Mouse (Mus musculus) natural killer cell, adult 2 months (primary cell): Measurements from ENCODE around the gene Xylt2.
A peak's percentile ranks its signal among the peaks of the same experiment; 100 is the strongest.
"Not testable (repeated sequence)": the region's sequence is repeated elsewhere in the genome, so short reads cannot be mapped to it uniquely, and the experiment has no call there.

ENCODE experiments used
- DNase-seq, 2 experiments: peaks; one replicate each; pipeline ENCODE4 v3.0.0; 2022; ENCODE audit warnings: low spot score in 2 of 2

The Xylt2 gene

GRCm38 (mm10) chr11:94676754-94677606 lies at the start of gene Xylt2:
Gene Xylt2 (minus strand): TSS chr11:94677515.
- DNase-seq: peak; percentile 86 to 90

GRCm38 (mm10) chr11:94719216-94719615 lies 41.9 kb upstream of the Xylt2 start:
- peak; percentile 22 to 50 for DNase-seq

GRCm38 (mm10) chr11:94718113-94718909 lies 41.0 kb upstream of the Xylt2 start:
- DNase-seq: no peak

GRCm38 (mm10) chr11:94717239-94717638 lies 39.9 kb upstream of the Xylt2 start:
- no peak for DNase-seq

GRCm38 (mm10) chr11:94716754-94717153 lies 39.4 kb upstream of the Xylt2 start:
- peak; percentile 12 to 20 for DNase-seq

GRCm38 (mm10) chr11:94715622-94716021 lies 38.3 kb upstream of the Xylt2 start:
- DNase-seq: no peak

- DNase-seq: no peak
Measured at GRCm38 (mm10) chr11:94713246-94713860, 36.0 kb upstream of the Xylt2 start.

- no peak for DNase-seq
Measured at GRCm38 (mm10) chr11:94704472-94704871, 27.2 kb upstream of the Xylt2 start, which contains the start of gene Gm11541. Gene Gm11541 (minus strand): TSS chr11:94704499.

GRCm38 (mm10) chr11:94704020-94704419 lies 26.7 kb upstream of the Xylt2 start:
- DNase-seq: no peak

- no peak for DNase-seq
Measured at GRCm38 (mm10) chr11:94702216-94702610, 24.9 kb upstream of the Xylt2 start.

GRCm38 (mm10) chr11:94701401-94702215 lies 24.3 kb upstream of the Xylt2 start:
- DNase-seq: no peak

- no peak for DNase-seq
Measured at GRCm38 (mm10) chr11:94699399-94699798, 22.1 kb upstream of the Xylt2 start.

- peak; percentile 36 to 44 for DNase-seq
Measured at GRCm38 (mm10) chr11:94697703-94698464, 20.6 kb upstream of the Xylt2 start.

- peak in 1 of 2 experiments; percentile 22 for DNase-seq
Measured at GRCm38 (mm10) chr11:94697140-94697539, 19.8 kb upstream of the Xylt2 start.

GRCm38 (mm10) chr11:94695508-94695907 lies 18.2 kb upstream of the Xylt2 start:
- no peak for DNase-seq

GRCm38 (mm10) chr11:94692502-94692901 lies 15.2 kb upstream of the Xylt2 start:
- DNase-seq: not testable (repeated sequence)

GRCm38 (mm10) chr11:94687178-94687577 lies 9.9 kb upstream of the Xylt2 start:
- no peak for DNase-seq

GRCm38 (mm10) chr11:94682427-94682826 lies 5.1 kb upstream of the Xylt2 start:
- no peak for DNase-seq

GRCm38 (mm10) chr11:94681640-94682039 lies 4.3 kb upstream of the Xylt2 start:
- DNase-seq: no peak

GRCm38 (mm10) chr11:94680639-94681038 lies 3.3 kb upstream of the Xylt2 start:
- no peak for DNase-seq
